Mouse (Mus musculus): Measurements from ENCODE around the gene Zmym3.

- TF ChIP-seq CTCF (IDR thresholded peaks at IDR 0.05; ENCODE audit: extremely low read depth, insufficient read length, insufficient replicate concordance, low read depth, low read length) (no peak), POLR2A (IDR thresholded peaks at IDR 0.05; ENCODE audit: low read depth, low read length) (no peak)
These were observed 34.4 kb downstream of the Zmym3 start for GRCm38 (mm10) chrX:101386222-101386621.
